Comparison of ENCODE assay signal across 11 mouse cellular contexts in genomic region chr16:92612546-92612945, GRCm38 (mm10).
DNase-seq lines count a peak whose midpoint lies in the region; ATAC-seq and TF ChIP-seq lines count a peak whose summit lies in the region.
"Had no signal": no experiment of that assay in that cellular context is flagged by ENCODE, and none has a peak within 500 bp of the region (broad histone marks: within the 10 kb centered on the region; RNA-seq: fewer than 3 reads in every experiment).

No protein-coding gene starts in this region.

- peaks cover 26% of the 10 kb centered on the region for H3K4me1 ChIP-seq in liver, adult 2 months (ENCODE audit: control insufficient read depth, insufficient read depth, low read length)
- H3K4me1 ChIP-seq in lung, postnatal 0 days (ENCODE audit: insufficient read depth, low read depth, low read length), result peaks cover 18% of the 10 kb centered on the region; the same call in 1 of the 2 replicates
- H3K4me1 ChIP-seq in hindbrain, embryonic 10.5 days (replicated peaks), result peaks cover 50% of the 10 kb centered on the region
- H3K4me1 ChIP-seq in midbrain, embryonic 11.5 days (ENCODE audit: control insufficient read depth, insufficient read depth, low read length), result peaks cover 13% of the 10 kb centered on the region

- ATAC-seq in lung, postnatal 0 days, result peak; percentile 83
- ATAC-seq in midbrain, embryonic 11.5 days (ENCODE audit: low FRiP score), result no peak
- ATAC-seq: forebrain, embryonic 15.5 days; inflammation-experienced regulatory T-cells, adult 6 months had no signal

- H3K4me3 ChIP-seq in liver, adult 2 months (ENCODE audit: insufficient read depth, low read depth, low read length), result no peak overlapping the region
- no peak overlapping the region for H3K4me3 ChIP-seq in lung, postnatal 0 days (ENCODE audit: low read depth, low read length)
- no peak overlapping the region for H3K4me3 ChIP-seq in hindbrain, embryonic 10.5 days
- H3K4me3 ChIP-seq in midbrain, embryonic 11.5 days (ENCODE audit: low read depth, low read length), result no peak overlapping the region
- H3K4me3 ChIP-seq: forebrain, embryonic 15.5 days; megakaryocyte, embryonic 14.5 days had no signal

- no peaks in the 10 kb centered on the region for H3K27me3 ChIP-seq in liver, adult 2 months (ENCODE audit: control insufficient read depth, insufficient read depth, low read length)
- H3K27me3 ChIP-seq in lung, postnatal 0 days (replicated peaks; ENCODE audit: insufficient read depth, low read length), result no peaks in the 10 kb centered on the region
- H3K27me3 ChIP-seq in hindbrain, embryonic 10.5 days (ENCODE audit: insufficient read depth, poor library complexity, severe bottlenecking), result peaks cover 42% of the 10 kb centered on the region
- H3K27me3 ChIP-seq in midbrain, embryonic 11.5 days (ENCODE audit: control insufficient read depth, insufficient read depth, low read length), result 0 out of 2 replicates have a peak, but pooled peaks cover 3% of the 10 kb centered on the region
- H3K27me3 ChIP-seq: megakaryocyte, embryonic 14.5 days had no signal

- TF ChIP-seq EP300 in lung, postnatal 0 days (IDR thresholded peaks at IDR 0.05), result peak; percentile 84

- H3K27ac ChIP-seq in liver, adult 2 months (replicated peaks; ENCODE audit: insufficient read depth, low read depth, low read length), result peak overlapping the region; percentile 88
- H3K27ac ChIP-seq in lung, postnatal 0 days (ENCODE audit: low read length), result peak overlapping the region; percentile 55
- H3K27ac ChIP-seq in hindbrain, embryonic 10.5 days, result no peak overlapping the region
- H3K27ac ChIP-seq in midbrain, embryonic 11.5 days (ENCODE audit: low read depth, low read length), result no peak overlapping the region
- H3K27ac ChIP-seq: forebrain, embryonic 15.5 days had no signal

- DNase-seq in adrenal gland, adult 2 months, result peak; percentile 35
- DNase-seq in adrenal gland, adult 8-10 months, result no peak
- no peak for DNase-seq in liver, adult 2 months (ENCODE audit: extremely low read depth, low read depth, low spot score)
- DNase-seq in liver, result no peak
- peak; percentile 97 for DNase-seq in lung, postnatal 0 days (ENCODE audit: low spot score)
- DNase-seq in hindbrain, embryonic 10.5 days (ENCODE audit: low spot score), result no peak
- no peak for DNase-seq in midbrain, embryonic 11.5 days (ENCODE audit: low spot score, missing footprints)
- DNase-seq in cerebellum, adult 18-20 months, result no peak

- H3K9ac ChIP-seq in liver, adult 2 months (ENCODE audit: low read depth, low read length), result no peak overlapping the region
- no peak overlapping the region for H3K9ac ChIP-seq in lung, postnatal 0 days (replicated peaks; ENCODE audit: low read depth)
- H3K9ac ChIP-seq in midbrain, embryonic 11.5 days (ENCODE audit: low read length), result no peak overlapping the region
- H3K9ac ChIP-seq: forebrain, embryonic 15.5 days had no signal

- no peak overlapping the region for H3K4me2 ChIP-seq in lung, postnatal 0 days (replicated peaks; ENCODE audit: low read depth, low read length)
- no peak overlapping the region for H3K4me2 ChIP-seq in midbrain, embryonic 11.5 days
- H3K4me2 ChIP-seq: forebrain, embryonic 15.5 days had no signal

- no peaks in the 10 kb centered on the region for H3K36me3 ChIP-seq in liver, adult 2 months (ENCODE audit: control insufficient read depth, insufficient read depth, low read length)
- no peaks in the 10 kb centered on the region for H3K36me3 ChIP-seq in lung, postnatal 0 days (ENCODE audit: insufficient read depth, low read length)
- H3K36me3 ChIP-seq in hindbrain, embryonic 10.5 days, result no peaks in the 10 kb centered on the region
- H3K36me3 ChIP-seq in midbrain, embryonic 11.5 days (ENCODE audit: control insufficient read depth, insufficient read depth, low read length), result no peaks in the 10 kb centered on the region
- H3K36me3 ChIP-seq: forebrain, embryonic 15.5 days had no signal

- no peaks in the 10 kb centered on the region for H3K79me2 ChIP-seq in liver, adult 2 months (ENCODE audit: control insufficient read depth, insufficient read depth, low read length)

- whole genome bisulfite sequencing in liver, adult 2 months, result 54% methylated on average over 8 of the region's 8 CpGs
- 20% methylated on average over 8 of the region's 8 CpGs for WGBS in lung, postnatal 0 days
- WGBS in hindbrain, embryonic 10.5 days, result 27% methylated on average over 8 of the region's 8 CpGs
- WGBS in midbrain, embryonic 11.5 days, result 29% methylated on average over 8 of the region's 8 CpGs

- no peaks in the 10 kb centered on the region for H3K9me3 ChIP-seq in lung, postnatal 0 days (ENCODE audit: low read length)
- H3K9me3 ChIP-seq in hindbrain, embryonic 10.5 days, result peaks cover 1% of the 10 kb centered on the region; the same call in 1 of the 2 replicates
- H3K9me3 ChIP-seq in midbrain, embryonic 11.5 days (ENCODE audit: control insufficient read depth, low read length), result peaks cover under 1% of the 10 kb centered on the region; the same call in 1 of the 2 replicates
- H3K9me3 ChIP-seq: megakaryocyte, embryonic 14.5 days had no signal

- TF ChIP-seq POLR2A in liver, adult 2 months (IDR thresholded peaks at IDR 0.05; ENCODE audit: extremely low read depth, insufficient read depth, low read length), result no peak

- TF ChIP-seq CTCF in liver, adult 2 months (IDR thresholded peaks at IDR 0.05; ENCODE audit: low read depth, low read length), result no peak
- no peak for TF ChIP-seq CTCF in lung, postnatal 0 days (IDR thresholded peaks at IDR 0.05)

Comparison
In these comparisons a context has a peak if more than half of its experiments do, and no peak if none do; other contexts are left out.
1. DNase-seq: peak in adrenal gland, adult 2 months (single experiment) and lung, postnatal 0 days (single experiment); none in adrenal gland, adult 8-10 months (single experiment), liver, adult 2 months (single experiment), liver (single experiment), hindbrain, embryonic 10.5 days (single experiment), midbrain, embryonic 11.5 days (single experiment) and cerebellum, adult 18-20 months (0 of 2).
2. H3K27ac ChIP-seq: peak in liver, adult 2 months (single experiment) and lung, postnatal 0 days (single experiment); none in hindbrain, embryonic 10.5 days (single experiment) and midbrain, embryonic 11.5 days (single experiment).